Mouse (Mus musculus) gastrocnemius, adult 8-10 months (tissue): Measurements from ENCODE around the gene Rpp40. TPM values are rescaled to one million over a fixed set of nuclear protein-coding genes. Genes with fewer than 3 reads are reported as not detected.
A peak's percentile ranks its signal among the peaks of the same experiment; 100 is the strongest.

Experiments
- DNase-seq, 2 experiments: peaks; one replicate each; pipeline ENCODE4 v3.0.0; 2022; ENCODE audit warnings: low spot score in 2 of 2
- total RNA-seq, 4 experiments: library from RNA; stranded (reverse); gene quantifications; 2 replicates each; pipeline ENCODE4 v1.2.4; 2022

Gene Rpp40
- total RNA-seq, 4 experiments from 2014 or later, result 14.2 to 21.4 (median 15.2) TPM

DNA sequence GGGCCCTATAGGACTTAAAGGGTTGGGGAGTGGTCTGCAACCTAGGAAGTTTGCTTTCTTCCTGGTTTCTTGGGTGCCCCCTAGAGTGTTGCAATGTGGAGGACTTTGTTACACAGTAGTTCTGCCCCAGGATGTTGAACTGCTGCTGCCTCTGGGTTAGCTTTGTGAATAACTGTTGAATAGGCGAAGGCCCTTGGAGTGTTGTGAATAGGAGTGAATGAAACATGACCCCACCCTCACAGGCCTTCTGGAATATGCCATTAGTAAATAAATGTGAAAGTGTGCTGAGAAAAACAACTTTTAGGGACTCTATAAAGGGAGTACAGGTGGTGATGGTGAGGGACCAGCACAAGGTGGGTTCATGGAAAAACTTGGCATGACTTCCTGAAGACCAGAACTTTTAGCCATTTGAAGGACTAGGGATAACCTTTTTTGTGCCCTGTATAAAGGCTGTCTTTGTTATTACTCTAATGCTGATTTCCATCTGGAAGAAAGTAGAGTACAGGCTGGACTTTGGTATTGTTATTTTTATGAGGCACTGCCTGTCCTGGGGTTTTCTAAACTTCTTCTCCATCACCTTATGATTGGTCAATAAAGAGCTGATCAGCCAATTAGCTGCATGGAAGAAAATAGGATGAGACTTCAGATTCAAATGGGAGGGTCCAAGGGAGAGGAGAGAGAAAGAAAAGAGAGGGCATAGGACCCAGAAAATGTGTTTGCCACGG, 53.1 kb downstream of the Rpp40 start:
- no peak for DNase-seq

DNA sequence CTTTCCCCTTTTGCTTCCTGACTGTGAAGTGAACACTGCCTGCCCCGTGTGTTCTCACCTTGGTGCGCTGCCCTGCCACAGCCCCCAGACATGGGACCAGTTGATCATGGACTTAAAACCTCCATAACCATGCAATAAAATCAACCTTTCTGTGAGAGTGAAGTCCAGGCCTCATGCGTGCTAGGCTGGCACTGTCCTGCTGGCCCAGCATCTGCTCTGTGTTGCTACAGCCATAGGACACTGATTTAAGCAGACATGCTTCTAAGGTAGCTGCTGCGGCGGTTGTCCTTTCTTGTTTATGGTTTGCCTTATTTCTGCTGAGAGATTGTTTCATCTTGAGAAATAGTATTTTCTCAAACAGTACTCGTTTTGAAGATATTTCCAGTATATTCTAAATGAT, 54.6 kb downstream of the Rpp40 start:
- no peak for DNase-seq

- DNase-seq, result peak in 1 of 2 experiments; percentile 16
Observed at GRCm38 (mm10) chr13:35848694-35849093, 57.5 kb downstream of the Rpp40 start.

GRCm38 (mm10) chr13:35845306-35845705, 60.9 kb downstream of the Rpp40 start:
- no peak for DNase-seq

Other genes starting within 250 kb of the Rpp40 start
- gene Cdyl, start 246.5 kb downstream of the Rpp40 start, total RNA-seq, result 1 to 10 TPM; 4.7 to 5.7 (median 5.4) TPM
- gene Ppp1r3g, start 52.5 kb upstream of the Rpp40 start, total RNA-seq, result under 1 TPM in 1 of 4 experiments, not detected in 3; 0.10 TPM
- gene Fars2, start 211.1 kb upstream of the Rpp40 start, total RNA-seq, result 10 to 100 TPM; 30.0 to 46.5 (median 34.7) TPM
- 1 to 10 TPM; 6.1 to 6.8 (median 6.6) TPM for gene Lyrm4, start 211.2 kb upstream of the Rpp40 start, total RNA-seq